Mouse (Mus musculus) layer of hippocampus, postnatal 10 days (tissue): ENCODE measurements around the gene Mef2d. TPM values are rescaled to one million over a fixed set of nuclear protein-coding genes. Genes with fewer than 3 reads are reported as not detected.
A peak's percentile ranks its signal among the peaks of the same experiment; 100 is the strongest.

Experiments used
- DNase-seq, 2 experiments: peaks; one replicate each; pipeline ENCODE4 v3.0.0; 2021; ENCODE audit warnings: low spot score in 2 of 2
- total RNA-seq, 2 experiments: library from RNA; stranded (reverse); gene quantifications; 2 replicates each; pipeline ENCODE4 v1.2.3; 2021

Mef2d gene
- total RNA-seq, 2 experiments from 2014 or later: 125 to 126 TPM

GRCm38 (mm10) chr3:88206500-88206899 is 64.3 kb downstream of the Mef2d start:
- DNase-seq: peak; percentile 48 to 54

- DNase-seq: peak; percentile 66 to 79
Observed at GRCm38 (mm10) chr3:88206901-88207371, 64.8 kb downstream of the Mef2d start.

- DNase-seq: peak; percentile 29 to 47
Observed at GRCm38 (mm10) chr3:88207451-88208100, 65.4 kb downstream of the Mef2d start.

GRCm38 (mm10) chr3:88208226-88208720 is 66.1 kb downstream of the Mef2d start:
- peak; percentile 38 to 42 for DNase-seq

GRCm38 (mm10) chr3:88209306-88209705 is 67.1 kb downstream of the Mef2d start:
- peak; percentile 18 to 28 for DNase-seq

GRCm38 (mm10) chr3:88210121-88210520 is 67.9 kb downstream of the Mef2d start:
- peak in 1 of 2 experiments; percentile 12 for DNase-seq

GRCm38 (mm10) chr3:88210918-88211317 is 68.7 kb downstream of the Mef2d start:
- DNase-seq: peak; percentile 8 to 28

GRCm38 (mm10) chr3:88212356-88212755 is 70.2 kb downstream of the Mef2d start:
- DNase-seq: peak in 1 of 2 experiments; percentile 30

GRCm38 (mm10) chr3:88213019-88213418 is 70.8 kb downstream of the Mef2d start:
- peak; percentile 14 to 26 for DNase-seq

- DNase-seq: peak; percentile 78 to 87
Observed at GRCm38 (mm10) chr3:88214197-88214938, 72.2 kb downstream of the Mef2d start.

- peak in 1 of 2 experiments; percentile 52 for DNase-seq
Observed at GRCm38 (mm10) chr3:88214971-88215552, 72.9 kb downstream of the Mef2d start.

GRCm38 (mm10) chr3:88215553-88216004 is 73.4 kb downstream of the Mef2d start:
- peak in 1 of 2 experiments; percentile 66 for DNase-seq

- DNase-seq: peak in 1 of 2 experiments; percentile 38
Observed at GRCm38 (mm10) chr3:88216116-88216515, 73.9 kb downstream of the Mef2d start.

GRCm38 (mm10) chr3:88216534-88217326 is 74.6 kb downstream of the Mef2d start:
- peak in 1 of 2 experiments; percentile 46 for DNase-seq

- DNase-seq: peak in 1 of 2 experiments; percentile 32
Observed at GRCm38 (mm10) chr3:88217679-88218078, 75.5 kb downstream of the Mef2d start.

- DNase-seq: peak in 1 of 2 experiments; percentile 63
Observed at GRCm38 (mm10) chr3:88219940-88220339, 77.8 kb downstream of the Mef2d start.

- peak in 1 of 2 experiments; percentile 62 for DNase-seq
Observed at GRCm38 (mm10) chr3:88220842-88221241, 78.7 kb downstream of the Mef2d start.
